Mouse (Mus musculus): Measurements from ENCODE around the gene Ms4a3. TPM values are rescaled to one million over a fixed set of nuclear protein-coding genes. Genes with fewer than 3 reads are reported as not detected.

Ms4a3 gene
- polyA plus RNA-seq (2017; shearing (Covaris generic)), result not detected

DNA sequence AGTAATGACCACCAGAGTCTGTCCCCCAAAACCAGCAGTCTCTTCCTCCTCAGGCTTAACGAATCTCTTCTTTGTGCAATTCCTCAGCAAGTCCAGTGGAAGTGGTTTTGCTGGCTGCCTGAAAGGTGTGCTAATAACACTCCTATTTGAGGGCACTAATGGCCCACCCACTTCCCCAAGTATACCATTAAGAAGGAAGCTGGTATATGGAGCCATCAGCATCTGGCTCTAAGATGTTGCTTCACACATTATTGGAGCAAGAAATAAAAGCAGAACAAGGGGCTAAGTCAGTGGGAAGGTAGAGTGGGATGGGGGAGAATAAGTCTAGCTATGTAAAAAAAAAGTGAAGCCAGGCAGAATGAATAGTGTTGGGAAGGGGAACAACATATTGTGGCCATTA, at the start of gene Ms4a3:
Ms4a3 (minus strand) TSS at position 120 of the 400 bp plus-strand sequence.

DNA sequence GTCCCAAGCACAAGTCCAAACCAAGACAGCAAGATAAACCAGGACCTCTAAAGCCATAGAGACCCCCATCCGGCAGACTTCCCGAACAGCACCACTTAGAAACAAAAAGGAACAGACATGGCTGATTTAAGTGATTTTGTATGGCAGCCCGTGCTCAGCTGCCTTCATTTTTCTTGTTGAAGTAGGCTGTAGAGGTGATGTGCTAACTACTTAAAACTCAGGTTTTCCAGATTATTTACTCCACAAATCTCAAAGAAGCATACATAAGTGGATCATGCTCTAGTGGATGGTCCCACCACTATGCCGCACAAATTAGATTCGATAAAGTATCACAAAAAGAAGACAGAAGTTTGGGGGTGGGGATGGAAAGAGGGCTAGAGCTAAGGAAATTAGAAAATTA, 19.8 kb upstream of the Ms4a3 start, which contains the start of gene Oosp2:
Oosp2 (minus strand) TSS at position 101 of the 400 bp plus-strand sequence.

DNA sequence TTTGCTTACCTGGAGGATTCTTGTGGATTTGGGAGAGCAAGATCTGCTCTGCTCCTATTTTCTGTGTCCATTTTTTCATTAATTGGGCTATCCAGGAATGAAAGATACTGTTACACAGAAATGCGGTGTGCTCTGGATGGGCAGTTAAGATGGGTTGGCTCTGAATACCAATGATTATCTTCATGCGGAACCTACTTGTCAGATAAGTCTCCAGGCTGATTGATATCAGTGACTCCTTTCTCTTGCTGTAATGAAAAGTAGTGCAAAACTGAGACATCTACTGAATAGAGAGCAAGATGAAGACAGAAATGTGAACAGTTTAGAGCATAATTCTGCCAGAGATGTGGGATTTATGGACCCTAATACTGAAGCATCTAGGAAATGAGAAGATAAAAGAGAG, 17.1 kb downstream of the Ms4a3 start, which contains the start of gene Ms4a2:
Ms4a2 (minus strand) TSS at position 169 of the 400 bp plus-strand sequence.

GRCm38 (mm10) chr19:11604603-11605002, 36.0 kb downstream of the Ms4a3 start, which contains the start of gene Ms4a6d:
Ms4a6d (minus strand) TSS chr19:11604849.

Other genes starting within 250 kb of the Ms4a3 start
- gene Ms4a4c, start 236.1 kb downstream of the Ms4a3 start, polyA plus RNA-seq (2017; shearing (Covaris generic)), result 118 TPM
- gene Ms4a4b, start 197.3 kb downstream of the Ms4a3 start, polyA plus RNA-seq (2017; shearing (Covaris generic)), result 3,895 TPM
- gene Ms4a6c, start 171.5 kb downstream of the Ms4a3 start, polyA plus RNA-seq (2017; shearing (Covaris generic)), result 19.0 TPM
- gene Gm8369, start 154.9 kb downstream of the Ms4a3 start, polyA plus RNA-seq (2017; shearing (Covaris generic)), result 287 TPM
- 1,152 TPM for gene Ms4a6b, start 124.3 kb downstream of the Ms4a3 start, polyA plus RNA-seq (2017; shearing (Covaris generic))
- 5.7 TPM for gene Ms4a4d, start 104.0 kb downstream of the Ms4a3 start, polyA plus RNA-seq (2017; shearing (Covaris generic))
- gene Ms4a6d, start 36.0 kb downstream of the Ms4a3 start, polyA plus RNA-seq (2017; shearing (Covaris generic)), result 15.4 TPM
- gene Ms4a2, start 17.1 kb downstream of the Ms4a3 start, polyA plus RNA-seq (2017; shearing (Covaris generic)), result 0.18 TPM
- not detected for gene Oosp2, start 19.7 kb upstream of the Ms4a3 start, polyA plus RNA-seq (2017; shearing (Covaris generic))
- not detected for gene Oosp1, start 50.3 kb upstream of the Ms4a3 start, polyA plus RNA-seq (2017; shearing (Covaris generic))
- gene Oosp3, start 56.2 kb upstream of the Ms4a3 start, polyA plus RNA-seq (2017; shearing (Covaris generic)), result not detected
- gene Gif, start 106.7 kb upstream of the Ms4a3 start, polyA plus RNA-seq (2017; shearing (Covaris generic)), result not detected
- 51.6 TPM for gene Mrpl16, start 129.5 kb upstream of the Ms4a3 start, polyA plus RNA-seq (2017; shearing (Covaris generic))
- gene Stx3, start 178.6 kb upstream of the Ms4a3 start, polyA plus RNA-seq (2017; shearing (Covaris generic)), result 2.0 TPM
- not detected for gene Olfr1417, start 198.4 kb upstream of the Ms4a3 start, polyA plus RNA-seq (2017; shearing (Covaris generic))
- gene Olfr1418, start 220.2 kb upstream of the Ms4a3 start, polyA plus RNA-seq (2017; shearing (Covaris generic)), result not detected
- not detected for gene Olfr1419, start 234.3 kb upstream of the Ms4a3 start, polyA plus RNA-seq (2017; shearing (Covaris generic))
- not detected for gene Olfr1420, start 245.7 kb upstream of the Ms4a3 start, polyA plus RNA-seq (2017; shearing (Covaris generic))